Mouse (Mus musculus) CH12.LX (cell line): ENCODE results near the gene Fads2. TPM values are rescaled to one million over a fixed set of nuclear protein-coding genes. Genes with fewer than 3 reads are reported as not detected.

Experiments
- DNase-seq: peaks from one replicate; pipeline ENCODE4 v3.0.0-alpha.2; 2013; ENCODE audit errors: extremely low read depth
- H3K27ac ChIP-seq: 2 replicates; pipeline ENCODE4 v1.5.1; 2012; ENCODE audit warnings: low read depth, mild to moderate bottlenecking, control low read depth, moderate library complexity; ENCODE audit not compliant: insufficient read depth
- H3K27me3 ChIP-seq: replicated peaks from 2 replicates; pipeline ENCODE3; 2012; ENCODE audit warnings: inconsistent platforms
- H3K36me3 ChIP-seq, 2 experiments: replicated peaks in 1 of 2; 2 replicates each; pipeline versions ENCODE3 to v1.6.1; 2012; ENCODE audit warnings: inconsistent platforms in 1 of 2, low read length in 1 of 2, mild to moderate bottlenecking in 1 of 2, mixed read lengths in 1 of 2, moderate library complexity in 1 of 2; ENCODE audit not compliant: control insufficient read depth in 1 of 2, insufficient read depth in 1 of 2
- H3K4me1 ChIP-seq, 2 experiments: 2 replicates each; pipeline ENCODE4 v1.6.1; 2012; ENCODE audit warnings: inconsistent platforms in 1 of 2, moderate library complexity in 1 of 2; ENCODE audit not compliant: insufficient read depth in 2 of 2, control insufficient read depth in 1 of 2
- H3K4me2 ChIP-seq: 2 replicates; pipeline ENCODE4 v1.6.1; 2012; ENCODE audit warnings: low read depth, mild to moderate bottlenecking, control low read depth; ENCODE audit not compliant: poor library complexity, insufficient read depth, severe bottlenecking
- H3K4me3 ChIP-seq, 3 experiments: fragments of 150-350 bp in 1 of 3; sonication (generic) in 1 of 3; replicated peaks in 1 of 3; 2 replicates each; pipeline versions ENCODE3 to v1.5.1; 2011 to 2012; ENCODE audit warnings: low read depth in 2 of 3, low read length in 2 of 3, mild to moderate bottlenecking in 2 of 3, moderate library complexity in 2 of 3, control low read depth in 1 of 3, improper control_type of control experiment in 1 of 3, inconsistent platforms in 1 of 3, mixed read lengths in 1 of 3; ENCODE audit not compliant: poor library complexity in 1 of 3
- H3K79me2 ChIP-seq: replicated peaks from 2 replicates; pipeline ENCODE4 v1.6.1; 2012; ENCODE audit warnings: mild to moderate bottlenecking, moderate library complexity; ENCODE audit not compliant: control insufficient read depth, poor library complexity, insufficient read depth, severe bottlenecking; ENCODE audit errors: extremely low read depth
- H3K9ac ChIP-seq: 2 replicates; pipeline ENCODE4 v1.6.1; 2012; ENCODE audit warnings: low read depth, mild to moderate bottlenecking, control low read depth, moderate library complexity; ENCODE audit not compliant: insufficient read depth
- H3K9me3 ChIP-seq: replicated peaks from 2 replicates; pipeline ENCODE3; 2012; ENCODE audit warnings: low read length, inconsistent platforms, mixed read lengths
- BHLHE40 ChIP-seq: IDR thresholded peaks from 2 replicates; pipeline ENCODE4 v1.6.1; 2011; ENCODE audit warnings: mild to moderate bottlenecking, low read depth, low read length, improper control_type of control experiment
- CTCF ChIP-seq, 2 experiments: IDR thresholded peaks in 1 of 2; conservative IDR thresholded peaks in 1 of 2; 2 replicates each; pipeline ENCODE4 v1.5.1; 2011 to 2012; ENCODE audit warnings: low read depth in 2 of 2, low read length in 2 of 2, improper control_type of control experiment in 1 of 2, inconsistent platforms in 1 of 2, mild to moderate bottlenecking in 1 of 2, moderate library complexity in 1 of 2
- IRF4 ChIP-seq: IDR thresholded peaks from 2 replicates; pipeline ENCODE4 v1.6.1; 2014; ENCODE audit warnings: low read depth, mild to moderate bottlenecking, inconsistent platforms, low read length, improper control_type of control experiment
- dilution Hi-C: fragments of 300-500 bp; cut with MboI; formaldehyde crosslinking; loops from 2 replicates; pipeline ENCODE4 v1.14.3; 2020; ENCODE audit warnings: low sequenced_read_pairs; ENCODE audit not compliant: extremely low pct_unique_long_range_greater_than_20kb, extremely low pct_ligation_motif_present
- in situ Hi-C: fragments of 300-500 bp; cut with MboI; formaldehyde crosslinking; loops from 3 replicates; pipeline ENCODE4 v1.14.3; 2019; ENCODE audit warnings: low sequenced_read_pairs, low pct_ligation_motif_present, low pct_unique_long_range_greater_than_20kb, mixed read lengths
- polyA plus RNA-seq: library from polyadenylated mRNA; unstranded; fragments of >175 nt; gene quantifications from 2 replicates; pipeline ENCODE4 v1.2.1, GENCODE M21; 2012; ENCODE audit warnings: low read depth; ENCODE audit not compliant: insufficient read length
- total RNA-seq, 2 experiments: library from RNA; depleted of rRNA; stranded (reverse); fragments of 300-350 nt in 1 of 2; fragments of >200 nt in 1 of 2; gene quantifications; 2 replicates each; pipeline ENCODE4 v1.2.3; 2012 to 2014

Fads2 gene
- total and polyA plus RNA-seq, 3 experiments = 1.7 to 8.1 (median 1.8) TPM

- no peak for TF ChIP-seq IRF4
- no peak overlapping the region for H3K27ac ChIP-seq
- H3K4me2 ChIP-seq = no peak overlapping the region
- H3K79me2 ChIP-seq = no peaks in the 10 kb centered on the region
- no peak overlapping the region for H3K4me3 ChIP-seq
- H3K27me3 ChIP-seq = peaks cover 41% of the 10 kb centered on the region
- dilution Hi-C loops = no loop called here
- no peaks in the 10 kb centered on the region for H3K9me3 ChIP-seq
- in situ Hi-C loops = no loop called here
- no peaks in the 10 kb centered on the region for H3K36me3 ChIP-seq
- no peak overlapping the region for H3K9ac ChIP-seq
- peaks cover 2 to 6% of the 10 kb centered on the region in 2 experiments for H3K4me1 ChIP-seq
- DNase-seq = no peak
Observed at GRCm38 (mm10) chr19:10013348-10013747, 88.2 kb downstream of the Fads2 start.

- dilution Hi-C loops = no loop called here
- in situ Hi-C loops = no loop called here
Observed at GRCm38 (mm10) chr19:10012827-10013278, 88.7 kb downstream of the Fads2 start.

More at GRCm38 (mm10) chr19:10012827-10013278, 88.7 kb downstream of the Fads2 start:
- H3K4me1 ChIP-seq = peaks cover 0 to 1% of the 10 kb centered on the region in 2 experiments; a peak in 2 of 4 replicates
- H3K9ac ChIP-seq = no peak overlapping the region
- no peak for DNase-seq
- H3K79me2 ChIP-seq = no peaks in the 10 kb centered on the region
- no peaks in the 10 kb centered on the region for H3K9me3 ChIP-seq
- H3K27ac ChIP-seq = no peak overlapping the region
- H3K36me3 ChIP-seq = no peaks in the 10 kb centered on the region
- peaks cover 39% of the 10 kb centered on the region for H3K27me3 ChIP-seq
- H3K4me2 ChIP-seq = no peak overlapping the region
- no peak for TF ChIP-seq CTCF (conservative IDR thresholded peaks at IDR 0.05 in 1 of 2, IDR thresholded peaks at IDR 0.05 in 1 of 2; ENCODE audit: low read depth in 2 of 2, low read length in 2 of 2)
- TF ChIP-seq BHLHE40 = no peak
- TF ChIP-seq, all 38 proteins: peak for 0
- no peak overlapping the region for H3K4me3 ChIP-seq

Other genes with a start within 250 kb of the Fads2 start
- 73.4 and 84.3 TPM in 2 replicates for gene Incenp, start 202.2 kb downstream of the Fads2 start, total RNA-seq (2012; rRNA removed)
- 58.5 and 63.7 TPM in 2 replicates for gene Incenp, start 202.2 kb downstream of the Fads2 start, total RNA-seq (2014; rRNA removed)
- gene Incenp, start 202.2 kb downstream of the Fads2 start, polyA plus RNA-seq = 201 and 238 TPM in 2 replicates
- gene Fth1, start 121.1 kb downstream of the Fads2 start, total RNA-seq (2012; rRNA removed) = 284 and 317 TPM in 2 replicates
- gene Fth1, start 121.1 kb downstream of the Fads2 start, total RNA-seq (2014; rRNA removed) = 279 and 303 TPM in 2 replicates
- gene Fth1, start 121.1 kb downstream of the Fads2 start, polyA plus RNA-seq = 2,849 and 3,031 TPM in 2 replicates
- 0.13 TPM in 1 of 2 replicates, not detected in the other for gene Best1, start 100.1 kb downstream of the Fads2 start, total RNA-seq (2012; rRNA removed)
- not detected in 2 replicates for gene Best1, start 100.1 kb downstream of the Fads2 start, total RNA-seq (2014; rRNA removed)
- not detected in 2 replicates for gene Best1, start 100.1 kb downstream of the Fads2 start, polyA plus RNA-seq
- gene Rab3il1, start 100.1 kb downstream of the Fads2 start, total RNA-seq (2012; rRNA removed) = 0.04 TPM in 1 of 2 replicates, not detected in the other
- not detected in 2 replicates for gene Rab3il1, start 100.1 kb downstream of the Fads2 start, total RNA-seq (2014; rRNA removed)
- not detected in 2 replicates for gene Rab3il1, start 100.1 kb downstream of the Fads2 start, polyA plus RNA-seq
- 0.50 and 1.1 TPM in 2 replicates for gene Fads3, start 60.2 kb downstream of the Fads2 start, total RNA-seq (2012; rRNA removed)
- not detected in 2 replicates for gene Fads3, start 60.2 kb downstream of the Fads2 start, total RNA-seq (2014; rRNA removed)
- 0.26 and 0.29 TPM in 2 replicates for gene Fads3, start 60.2 kb downstream of the Fads2 start, polyA plus RNA-seq
- 34.8 and 37.2 TPM in 2 replicates for gene Fads1, start 81.1 kb upstream of the Fads2 start, total RNA-seq (2012; rRNA removed)
- gene Fads1, start 81.1 kb upstream of the Fads2 start, total RNA-seq (2014; rRNA removed) = 30.5 and 30.6 TPM in 2 replicates
- 37.6 and 44.7 TPM in 2 replicates for gene Fads1, start 81.1 kb upstream of the Fads2 start, polyA plus RNA-seq
- 344 and 357 TPM in 2 replicates for gene Tmem258, start 102.3 kb upstream of the Fads2 start, total RNA-seq (2012; rRNA removed)
- 148 and 164 TPM in 2 replicates for gene Tmem258, start 102.3 kb upstream of the Fads2 start, total RNA-seq (2014; rRNA removed)
- 179 and 253 TPM in 2 replicates for gene Tmem258, start 102.3 kb upstream of the Fads2 start, polyA plus RNA-seq
- 125 and 172 TPM in 2 replicates for gene Fen1, start 102.4 kb upstream of the Fads2 start, total RNA-seq (2012; rRNA removed)
- gene Fen1, start 102.4 kb upstream of the Fads2 start, total RNA-seq (2014; rRNA removed) = 156 and 167 TPM in 2 replicates
- 111 and 119 TPM in 2 replicates for gene Fen1, start 102.4 kb upstream of the Fads2 start, polyA plus RNA-seq
- gene Myrf, start 139.0 kb upstream of the Fads2 start, total RNA-seq (2012; rRNA removed) = 0.04 and 0.13 TPM in 2 replicates
- not detected in 2 replicates for gene Myrf, start 139.0 kb upstream of the Fads2 start, total RNA-seq (2014; rRNA removed)
- gene Myrf, start 139.0 kb upstream of the Fads2 start, polyA plus RNA-seq = 0.10 and 0.11 TPM in 2 replicates
- 0.21 and 0.55 TPM in 2 replicates for gene Dagla, start 203.1 kb upstream of the Fads2 start, total RNA-seq (2012; rRNA removed)
- gene Dagla, start 203.1 kb upstream of the Fads2 start, total RNA-seq (2014; rRNA removed) = not detected in 2 replicates
- 0.12 and 0.21 TPM in 2 replicates for gene Dagla, start 203.1 kb upstream of the Fads2 start, polyA plus RNA-seq